Mouse (Mus musculus) R1 (cell line): ENCODE data around the gene Amigo3.

Experiments used
- DNase-seq: peaks from one replicate; pipeline ENCODE4 v3.0.0-alpha.2; 2018; ENCODE audit warnings: low read depth, low spot score

The Amigo3 gene

GRCm38 (mm10) chr9:108083561-108083960 lies 30.6 kb downstream of the Amigo3 start:
- no peak for DNase-seq

- DNase-seq = no peak
Measured at GRCm38 (mm10) chr9:108085261-108085660, 32.3 kb downstream of the Amigo3 start.

- no peak for DNase-seq
Measured at GRCm38 (mm10) chr9:108090611-108091120, 37.7 kb downstream of the Amigo3 start.

- no peak for DNase-seq
Measured at GRCm38 (mm10) chr9:108093586-108093985, 40.6 kb downstream of the Amigo3 start.

GRCm38 (mm10) chr9:108094184-108094941 lies 41.4 kb downstream of the Amigo3 start, which contains the start of gene Apeh:
TSS of gene Apeh (minus strand) at chr9:108094606.
- peak; percentile 98 for DNase-seq

GRCm38 (mm10) chr9:108094998-108095411 lies 42.0 kb downstream of the Amigo3 start:
- DNase-seq = no peak

GRCm38 (mm10) chr9:108095518-108095917 lies 42.6 kb downstream of the Amigo3 start:
- peak; percentile 77 for DNase-seq

- no peak for DNase-seq
Measured at GRCm38 (mm10) chr9:108095949-108096712, 43.2 kb downstream of the Amigo3 start.

- no peak for DNase-seq
Measured at GRCm38 (mm10) chr9:108099619-108100018, 46.7 kb downstream of the Amigo3 start.

- DNase-seq = peak; percentile 84
Measured at GRCm38 (mm10) chr9:108104766-108105548, 52.0 kb downstream of the Amigo3 start.
